Mouse (Mus musculus) adrenal gland, postnatal 10 days (tissue): Measurements from ENCODE around the gene Gm42742. TPM values are rescaled to one million over a fixed set of nuclear protein-coding genes. Genes with fewer than 3 reads are reported as not detected.

Experiments used
- DNase-seq: peaks from one replicate; pipeline ENCODE4 v3.0.0; 2021; ENCODE audit warnings: mixed read lengths
- microRNA-seq: library from miRNA; unstranded; fragments of <30 nt; microRNA quantifications from one replicate; pipeline ENCODE4 v1.2.0, GENCODE M21; 2021
- total RNA-seq, 2 experiments: library from RNA; stranded (reverse); gene quantifications; 2 replicates each; pipeline ENCODE4 v1.2.3; 2021

Gene Gm42742
- total RNA-seq, 2 experiments from 2014 or later, result 17.7 to 22.5 TPM

DNA sequence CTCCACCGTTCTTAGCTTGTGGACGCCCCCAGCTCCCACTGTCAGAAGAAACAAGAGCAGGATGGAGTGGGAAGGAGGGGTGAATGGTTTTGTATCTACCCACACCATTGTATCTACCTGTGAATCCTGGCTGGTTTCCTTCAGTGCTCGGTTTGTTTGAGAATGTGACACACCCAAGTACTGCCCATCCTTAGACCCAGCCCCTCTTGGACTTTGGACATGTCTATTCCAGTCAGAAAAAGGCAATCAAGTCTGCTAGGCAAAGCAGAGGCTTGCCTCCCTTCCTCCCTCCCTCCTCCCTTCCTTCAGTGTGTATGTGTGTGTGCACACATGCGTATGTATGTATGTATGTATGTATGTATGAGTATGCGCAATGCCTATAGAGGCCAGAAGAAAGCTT is 17.3 kb downstream of the Gm42742 start:
- DNase-seq, result no peak

DNA sequence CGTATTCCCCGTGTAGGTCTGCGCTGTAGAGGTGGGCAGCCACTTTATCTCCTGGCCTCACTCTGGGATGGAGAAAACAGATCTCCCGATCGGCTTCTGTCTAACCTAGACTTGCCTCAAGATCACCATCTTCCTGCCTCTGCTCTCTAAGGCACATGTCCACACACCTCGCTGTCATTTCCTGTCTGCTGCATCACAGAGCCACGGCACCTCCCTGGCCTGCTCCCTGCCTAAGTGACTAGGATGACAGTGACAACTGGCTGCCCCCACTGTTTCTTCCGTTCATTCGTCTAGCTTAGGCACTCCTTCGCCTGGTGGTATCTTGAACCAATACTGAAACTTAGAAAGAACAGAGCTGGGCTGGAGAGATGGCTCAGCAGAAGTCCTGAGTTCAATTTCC is 21.3 kb downstream of the Gm42742 start:
- no peak for DNase-seq

GRCm38 (mm10) chr7:126996449-126996848 is 24.4 kb downstream of the Gm42742 start:
- no peak for DNase-seq

DNA sequence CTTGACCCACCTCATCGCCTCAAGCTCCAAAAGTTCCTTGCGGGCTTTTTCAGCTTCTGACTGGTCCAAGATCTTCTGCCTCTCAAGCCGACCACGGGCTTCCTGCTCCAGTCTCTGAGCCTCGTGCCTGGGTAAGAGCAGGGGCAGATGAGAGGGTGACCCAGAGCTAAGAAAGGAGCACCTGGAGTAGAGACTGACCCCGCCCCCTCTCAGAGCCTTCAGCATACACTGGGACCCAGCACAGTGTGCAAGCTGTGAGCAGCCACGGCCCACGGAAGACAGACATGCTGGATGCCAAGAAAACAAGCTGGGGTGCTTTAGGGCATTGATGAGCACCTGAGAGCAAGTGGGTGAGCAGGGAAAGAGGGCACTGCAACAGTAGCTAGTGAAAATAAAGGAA is 32.1 kb downstream of the Gm42742 start:
- DNase-seq, result no peak

DNA sequence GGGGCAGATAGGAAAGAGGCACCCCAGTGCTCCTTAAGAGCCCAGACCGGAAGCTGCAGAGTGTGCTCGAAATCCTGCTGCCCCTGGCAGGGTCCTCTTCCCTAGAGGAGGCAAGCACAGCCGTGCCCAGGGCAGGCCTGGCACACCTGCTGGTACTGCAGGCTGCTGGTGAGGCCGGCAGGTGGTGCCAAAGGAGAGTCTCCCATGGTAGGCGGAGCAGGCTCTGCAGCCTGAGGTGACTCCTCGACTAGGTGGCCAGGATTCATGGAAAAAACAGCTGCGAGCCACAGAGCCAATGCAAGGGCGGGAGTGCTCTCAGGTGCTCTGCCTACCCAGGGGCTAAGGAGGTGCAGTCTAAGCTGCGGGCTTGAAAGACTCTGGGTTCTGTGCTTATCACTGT is 34.6 kb downstream of the Gm42742 start:
- DNase-seq, result peak; percentile 52

- DNase-seq, result no peak
Observed at GRCm38 (mm10) chr7:126984667-126985444, 36.0 kb downstream of the Gm42742 start.

DNA sequence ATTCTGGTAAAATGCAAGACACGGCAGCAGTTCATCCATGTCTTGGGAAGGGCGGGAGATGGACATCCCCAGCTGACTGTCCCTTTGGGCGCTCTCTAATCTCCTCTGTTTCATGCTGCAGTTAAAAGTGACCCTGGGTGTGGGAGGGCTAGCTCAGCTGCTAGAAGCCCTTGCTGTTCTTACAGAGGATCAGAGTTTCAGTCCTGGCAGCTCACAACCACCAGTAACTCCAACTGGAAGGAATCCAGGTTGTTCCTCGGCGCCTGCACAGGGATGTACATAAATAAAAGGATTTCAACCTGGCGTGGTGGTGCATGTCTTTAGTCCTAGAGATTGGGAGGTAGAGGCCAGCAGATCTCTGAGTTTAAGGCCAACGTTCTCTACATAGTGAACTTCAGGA is 37.8 kb downstream of the Gm42742 start:
- no peak for DNase-seq

- no peak for DNase-seq
Observed at GRCm38 (mm10) chr7:126982054-126982453, 38.8 kb downstream of the Gm42742 start.

DNA sequence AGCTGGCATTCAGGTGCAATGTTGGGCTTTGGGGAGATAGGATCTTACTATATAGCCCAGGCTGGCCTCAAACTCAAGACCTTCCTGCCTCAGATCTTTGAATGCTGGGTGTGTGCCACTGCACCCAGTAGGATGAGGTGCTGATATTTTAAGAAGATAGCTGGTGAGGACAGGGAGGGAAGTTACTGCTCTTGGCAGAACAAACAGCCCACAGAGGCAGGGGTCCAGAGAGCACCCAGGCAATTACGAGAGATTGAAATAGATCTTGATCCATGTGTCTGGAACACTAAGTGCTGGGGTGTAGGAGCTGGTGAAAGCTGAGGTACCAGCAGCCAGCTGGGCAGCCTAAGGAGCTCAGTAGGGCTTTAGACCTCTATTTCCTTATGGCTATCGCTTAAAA is 39.3 kb downstream of the Gm42742 start:
- DNase-seq, result no peak

GRCm38 (mm10) chr7:126978841-126979240 is 42.1 kb downstream of the Gm42742 start:
- DNase-seq, result no peak

- DNase-seq, result no peak
Observed at GRCm38 (mm10) chr7:126976878-126977459, 43.9 kb downstream of the Gm42742 start.

GRCm38 (mm10) chr7:126975950-126976866 is 44.7 kb downstream of the Gm42742 start, which contains the start of gene Cdiptos:
Gene Cdiptos, minus strand, starts transcription at chr7:126976098.
- peak; percentile 98 for DNase-seq

- DNase-seq, result no peak
Observed at GRCm38 (mm10) chr7:126975893-126975949, 45.2 kb downstream of the Gm42742 start, which contains the start of gene Cdipt. Gene Cdipt, plus strand, starts transcription at chr7:126975914.

DNA sequence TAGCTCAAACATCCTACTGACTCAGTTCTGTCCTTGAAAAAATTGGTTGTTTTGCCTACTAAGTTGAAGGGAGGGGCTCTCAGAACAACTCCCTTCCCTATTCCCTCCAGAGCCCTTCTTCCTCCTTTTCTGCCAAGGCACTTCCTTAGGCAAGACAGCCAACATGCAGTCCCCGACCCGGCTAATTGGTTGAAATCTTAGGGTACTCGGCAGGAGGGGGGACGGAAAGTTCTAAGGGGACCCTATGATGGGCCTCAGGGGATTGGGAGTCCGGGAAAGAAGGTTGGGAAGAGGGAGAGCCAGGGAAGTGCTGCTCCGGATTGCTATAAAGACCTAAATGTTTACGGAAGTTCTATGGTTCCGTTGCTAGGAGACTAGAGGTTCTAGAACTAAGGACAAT is 45.4 kb downstream of the Gm42742 start:
- peak; percentile 50 for DNase-seq

GRCm38 (mm10) chr7:126967361-126967760 is 53.5 kb downstream of the Gm42742 start:
- peak; percentile 51 for DNase-seq

DNA sequence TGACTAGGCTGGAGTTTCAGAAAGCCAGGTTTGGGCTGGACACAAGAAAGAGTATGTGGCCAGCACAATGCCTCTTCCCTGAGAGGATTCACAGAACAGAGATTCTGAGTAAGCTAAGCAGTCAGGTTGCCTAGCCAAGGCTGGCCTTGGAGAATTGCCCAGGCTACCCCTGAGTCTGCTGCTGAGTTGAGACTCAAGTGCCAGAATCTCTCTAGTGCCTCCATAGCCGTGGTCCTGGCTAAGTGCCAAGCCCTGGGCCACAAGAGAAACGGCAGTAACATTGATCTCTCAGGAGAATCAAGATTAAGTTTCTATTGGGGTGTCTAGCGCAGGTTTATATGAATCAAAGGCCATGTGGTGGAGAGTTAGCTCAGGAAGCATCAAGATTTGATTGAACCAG is 55.3 kb downstream of the Gm42742 start:
- DNase-seq, result peak; percentile 38

Small RNAs within 50 kb of the gene (microRNA-seq; reads per million reads assigned to microRNA genes)
- not detected for gene Gm44343

Other genes with a start within 250 kb of the Gm42742 start
- 100 to 1,000 TPM; 140 to 147 TPM for gene Ypel3, start 244.1 kb downstream of the Gm42742 start, total RNA-seq
- gene Tbx6, start 239.6 kb downstream of the Gm42742 start, total RNA-seq, result 1 to 10 TPM in 1 of 2 experiments, under 1 TPM in 1; 0.60 to 1.2 TPM
- gene Ppp4c, start 228.6 kb downstream of the Gm42742 start, total RNA-seq, result 100 to 1,000 TPM; 103 to 107 TPM
- 10 to 100 TPM; 29.0 to 36.1 TPM for gene Fam57b, start 223.4 kb downstream of the Gm42742 start, total RNA-seq
- gene 4930451I11Rik, start 189.5 kb downstream of the Gm42742 start, total RNA-seq, result not detected
- gene Doc2a, start 173.7 kb downstream of the Gm42742 start, total RNA-seq, result 1 to 10 TPM in 1 of 2 experiments, under 1 TPM in 1; 0.82 to 1.0 TPM
- gene Hirip3, start 159.1 kb downstream of the Gm42742 start, total RNA-seq, result 10 to 100 TPM; 21.2 to 28.6 TPM
- gene Ino80e, start 158.7 kb downstream of the Gm42742 start, total RNA-seq, result 10 to 100 TPM; 35.4 to 45.6 TPM
- 10 to 100 TPM; 69.7 to 85.8 TPM for gene Taok2, start 136.4 kb downstream of the Gm42742 start, total RNA-seq
- gene Tmem219, start 98.2 kb downstream of the Gm42742 start, total RNA-seq, result 10 to 100 TPM; 32.1 to 32.3 TPM
- gene Kctd13, start 92.2 kb downstream of the Gm42742 start, total RNA-seq, result 10 to 100 TPM; 18.4 to 23.0 TPM
- gene Asphd1, start 71.5 kb downstream of the Gm42742 start, total RNA-seq, result 1 to 10 TPM; 1.9 to 2.0 TPM
- 10 to 100 TPM; 38.8 to 58.2 TPM for gene Sez6l2, start 70.5 kb downstream of the Gm42742 start, total RNA-seq
- gene Cdipt, start 45.2 kb downstream of the Gm42742 start, total RNA-seq, result 10 to 100 TPM; 70.6 to 76.4 TPM
- gene Cdiptos, start 45.0 kb downstream of the Gm42742 start, total RNA-seq, result 1 to 10 TPM; 1.6 to 2.7 TPM
- 10 to 100 TPM; 55.7 to 60.9 TPM for gene Mvp, start 6.5 kb downstream of the Gm42742 start, total RNA-seq
- gene Pagr1b, start 4.6 kb downstream of the Gm42742 start, total RNA-seq, result not detected
- gene Pagr1a, start 3.7 kb downstream of the Gm42742 start, total RNA-seq, result 10 to 100 TPM; 10.1 to 19.1 TPM
- 1 to 10 TPM; 3.1 to 5.8 TPM for gene Prrt2, start 114 bp upstream of the Gm42742 start, total RNA-seq
- 100 to 1,000 TPM; 135 to 159 TPM for gene Maz, start 5.9 kb upstream of the Gm42742 start, total RNA-seq
- gene Kif22, start 21.4 kb upstream of the Gm42742 start, total RNA-seq, result 10 to 100 TPM; 21.6 to 28.7 TPM
- under 1 TPM in 1 of 2 experiments, not detected in 1; 0.51 TPM for gene Zg16, start 66.2 kb upstream of the Gm42742 start, total RNA-seq
- gene AI467606, start 70.3 kb upstream of the Gm42742 start, total RNA-seq, result 1 to 10 TPM; 3.3 TPM
- gene Qprt, start 101.1 kb upstream of the Gm42742 start, total RNA-seq, result 10 to 100 TPM in 1 of 2 experiments, 1 to 10 TPM in 1; 7.6 to 20.7 TPM
- gene Spn, start 116.7 kb upstream of the Gm42742 start, total RNA-seq, result 1 to 10 TPM; 3.2 to 3.3 TPM
- gene Cd2bp2, start 175.0 kb upstream of the Gm42742 start, total RNA-seq, result 10 to 100 TPM; 50.9 to 54.9 TPM
- 10 to 100 TPM; 39.0 to 40.5 TPM for gene Tbc1d10b, start 187.4 kb upstream of the Gm42742 start, total RNA-seq
- gene Mylpf, start 187.8 kb upstream of the Gm42742 start, total RNA-seq, result 1,000 to 10,000 TPM in 1 of 2 experiments, 100 to 1,000 TPM in 1; 678 to 2,339 TPM
- 10 to 100 TPM in 1 of 2 experiments, 1 to 10 TPM in 1; 9.2 to 13.4 TPM for gene Zfp553, start 212.0 kb upstream of the Gm42742 start, total RNA-seq
- gene Sept1, start 212.0 kb upstream of the Gm42742 start, total RNA-seq, result 10 to 100 TPM; 17.6 to 17.8 TPM
- gene Zfp771, start 223.2 kb upstream of the Gm42742 start, total RNA-seq, result 10 to 100 TPM; 23.5 to 31.7 TPM
- gene Dctpp1, start 239.6 kb upstream of the Gm42742 start, total RNA-seq, result 10 to 100 TPM; 60.7 to 65.0 TPM